Mouse (Mus musculus): ENCODE measurements around the gene Psmb3. TPM values are rescaled to one million over a fixed set of nuclear protein-coding genes. Genes with fewer than 3 reads are reported as not detected.

Psmb3 gene
- polyA plus RNA-seq, 1 experiment: 44.4 TPM

GRCm38 (mm10) chr11:97677842-97678241 is 25.4 kb upstream of the Psmb3 start:
- peaks cover 88% of the 10 kb centered on the region for H3K36me3 ChIP-seq (replicated peaks; ENCODE audit: low read length)
- H3K9me3 ChIP-seq: no peaks in the 10 kb centered on the region
- H3K4me1 ChIP-seq: no peaks in the 10 kb centered on the region
- H3K27me3 ChIP-seq (replicated peaks): peaks cover 11% of the 10 kb centered on the region
- no peak overlapping the region for H3K4me3 ChIP-seq (replicated peaks)
- TF ChIP-seq FLI1 (IDR thresholded peaks at IDR 0.05; ENCODE audit: low read length) (no peak), GATA1 (IDR thresholded peaks at IDR 0.05; ENCODE audit: borderline replicate concordance, low read length) (no peak)

GRCm38 (mm10) chr11:97678301-97678700 is 24.9 kb upstream of the Psmb3 start:
- H3K4me3 ChIP-seq (replicated peaks): no peak overlapping the region
- TF ChIP-seq GATA1 (IDR thresholded peaks at IDR 0.05; ENCODE audit: borderline replicate concordance, low read length) (no peak), FLI1 (IDR thresholded peaks at IDR 0.05; ENCODE audit: low read length) (no peak)
- peaks cover 11% of the 10 kb centered on the region for H3K27me3 ChIP-seq (replicated peaks)
- no peaks in the 10 kb centered on the region for H3K4me1 ChIP-seq
- H3K9me3 ChIP-seq: no peaks in the 10 kb centered on the region
- H3K36me3 ChIP-seq (replicated peaks; ENCODE audit: low read length): peaks cover 84% of the 10 kb centered on the region

- Histone ChIP-seq H3K4me3 (replicated peaks) (no peak overlapping the region), H3K9me3 (no peaks in the 10 kb centered on the region), H3K4me1 (peaks cover 20% of the 10 kb centered on the region), H3K27me3 (replicated peaks) (peaks cover 19% of the 10 kb centered on the region), H3K36me3 (replicated peaks; ENCODE audit: low read length) (peaks cover 64% of the 10 kb centered on the region)
- TF ChIP-seq FLI1 (IDR thresholded peaks at IDR 0.05; ENCODE audit: low read length) (no peak), GATA1 (IDR thresholded peaks at IDR 0.05; ENCODE audit: borderline replicate concordance, low read length) (no peak)
These were observed 22.8 kb upstream of the Psmb3 start for GRCm38 (mm10) chr11:97680430-97680829.

GRCm38 (mm10) chr11:97682504-97683055 is 20.6 kb upstream of the Psmb3 start:
- H3K4me3 ChIP-seq (replicated peaks): no peak overlapping the region
- peaks cover 32% of the 10 kb centered on the region for H3K27me3 ChIP-seq (replicated peaks)
- peaks cover 44% of the 10 kb centered on the region for H3K36me3 ChIP-seq (replicated peaks; ENCODE audit: low read length)
- peaks cover 38% of the 10 kb centered on the region for H3K4me1 ChIP-seq
- TF ChIP-seq FLI1 (IDR thresholded peaks at IDR 0.05; ENCODE audit: low read length): no peak
- no peak for TF ChIP-seq GATA1 (IDR thresholded peaks at IDR 0.05; ENCODE audit: borderline replicate concordance, low read length)
- no peaks in the 10 kb centered on the region for H3K9me3 ChIP-seq

GRCm38 (mm10) chr11:97684063-97684680 is 19.0 kb upstream of the Psmb3 start:
- Histone ChIP-seq H3K27me3 (replicated peaks) (peaks cover 29% of the 10 kb centered on the region), H3K4me3 (replicated peaks) (peak overlapping the region; percentile 19), H3K9me3 (no peaks in the 10 kb centered on the region), H3K36me3 (replicated peaks; ENCODE audit: low read length) (peaks cover 35% of the 10 kb centered on the region), H3K4me1 (peaks cover 38% of the 10 kb centered on the region)
- TF ChIP-seq GATA1 (IDR thresholded peaks at IDR 0.05; ENCODE audit: borderline replicate concordance, low read length) (no peak), FLI1 (IDR thresholded peaks at IDR 0.05; ENCODE audit: low read length) (no peak)

- Histone ChIP-seq H3K27me3 (replicated peaks) (peaks cover 28% of the 10 kb centered on the region), H3K9me3 (no peaks in the 10 kb centered on the region), H3K4me3 (replicated peaks) (peak overlapping the region; percentile 28), H3K36me3 (replicated peaks; ENCODE audit: low read length) (peaks cover 32% of the 10 kb centered on the region), H3K4me1 (peaks cover 38% of the 10 kb centered on the region)
- no peak for TF ChIP-seq FLI1 (IDR thresholded peaks at IDR 0.05; ENCODE audit: low read length)
These were observed 18.4 kb upstream of the Psmb3 start for GRCm38 (mm10) chr11:97684766-97685165.

GRCm38 (mm10) chr11:97685613-97686321 is 17.4 kb upstream of the Psmb3 start, which contains the start of gene Cisd3:
Gene Cisd3, plus strand, starts transcription at chr11:97685826.
- no peak for TF ChIP-seq GATA1 (IDR thresholded peaks at IDR 0.05; ENCODE audit: borderline replicate concordance, low read length)
- TF ChIP-seq FLI1 (IDR thresholded peaks at IDR 0.05; ENCODE audit: low read length): no peak
- Histone ChIP-seq H3K36me3 (replicated peaks; ENCODE audit: low read length) (peaks cover 33% of the 10 kb centered on the region), H3K4me3 (replicated peaks) (peak within 1 kb of the TSS; percentile 91), H3K27me3 (replicated peaks) (peaks cover 28% of the 10 kb centered on the region), H3K9me3 (no peaks in the 10 kb centered on the region), H3K4me1 (peaks cover 41% of the 10 kb centered on the region)

- H3K4me1 ChIP-seq: peaks cover 41% of the 10 kb centered on the region
- peaks cover 35% of the 10 kb centered on the region for H3K36me3 ChIP-seq (replicated peaks; ENCODE audit: low read length)
- H3K9me3 ChIP-seq: no peaks in the 10 kb centered on the region
- H3K4me3 ChIP-seq (replicated peaks): peak overlapping the region; percentile 77
- TF ChIP-seq FLI1 (IDR thresholded peaks at IDR 0.05; ENCODE audit: low read length) (no peak), GATA1 (IDR thresholded peaks at IDR 0.05; ENCODE audit: borderline replicate concordance, low read length) (no peak)
- peaks cover 28% of the 10 kb centered on the region for H3K27me3 ChIP-seq (replicated peaks)
These were observed 16.8 kb upstream of the Psmb3 start for GRCm38 (mm10) chr11:97686322-97686908.

- Histone ChIP-seq H3K27me3 (replicated peaks) (peaks cover 28% of the 10 kb centered on the region), H3K4me1 (peaks cover 41% of the 10 kb centered on the region), H3K4me3 (replicated peaks) (no peak overlapping the region), H3K9me3 (no peaks in the 10 kb centered on the region), H3K36me3 (replicated peaks; ENCODE audit: low read length) (peaks cover 35% of the 10 kb centered on the region)
- TF ChIP-seq GATA1 (IDR thresholded peaks at IDR 0.05; ENCODE audit: borderline replicate concordance, low read length): no peak
These were observed 16.1 kb upstream of the Psmb3 start for GRCm38 (mm10) chr11:97687061-97687460.

GRCm38 (mm10) chr11:97689861-97690260 is 13.3 kb upstream of the Psmb3 start:
- peaks cover 27% of the 10 kb centered on the region for H3K4me1 ChIP-seq
- peaks cover 48% of the 10 kb centered on the region for H3K36me3 ChIP-seq (replicated peaks; ENCODE audit: low read length)
- peaks cover 19% of the 10 kb centered on the region for H3K27me3 ChIP-seq (replicated peaks)
- H3K4me3 ChIP-seq (replicated peaks): no peak overlapping the region
- no peaks in the 10 kb centered on the region for H3K9me3 ChIP-seq
- no peak for TF ChIP-seq GATA1 (IDR thresholded peaks at IDR 0.05; ENCODE audit: borderline replicate concordance, low read length)
- TF ChIP-seq FLI1 (IDR thresholded peaks at IDR 0.05; ENCODE audit: low read length): no peak

All from megakaryocyte, embryonic 14.5 days (primary cell).